ENCODE assay signal across 8 mouse cellular contexts in genomic region chr13:32802259-32803081, GRCm38 (mm10). TPM values are rescaled to one million over a fixed set of nuclear protein-coding genes. Genes with fewer than 3 reads are reported as not detected.
DNase-seq lines count a peak whose midpoint lies in the region; ATAC-seq lines count a peak whose summit lies in the region.

Gene D930007J09Rik (minus strand): TSS chr13:32802849.

- no peaks in the 10 kb centered on the region for H3K9me3 ChIP-seq in embryonic facial prominence, embryonic 13.5 days
- no peaks in the 10 kb centered on the region for H3K9me3 ChIP-seq in heart, embryonic 15.5 days (replicated peaks)

- peaks cover 16% of the 10 kb centered on the region for H3K36me3 ChIP-seq in embryonic facial prominence, embryonic 13.5 days
- peaks cover 13% of the 10 kb centered on the region for H3K36me3 ChIP-seq in heart, embryonic 15.5 days

- peak within 1 kb of the TSS; percentile 76 for H3K4me2 ChIP-seq in embryonic facial prominence, embryonic 13.5 days
- peak within 1 kb of the TSS; percentile 75 for H3K4me2 ChIP-seq in heart, embryonic 15.5 days

- under 1% methylated on average over 95 of the region's 95 CpGs for WGBS in embryonic facial prominence, embryonic 13.5 days
- under 1% methylated on average over 95 of the region's 95 CpGs for WGBS in heart, embryonic 15.5 days

- DNase-seq in CD8-positive naive resting alpha-beta T cell, adult 2 months (ENCODE audit: low read depth in 2 of 2, low spot score in 2 of 2), result peak; percentile 12 to 16
- peak; percentile 58 to 66 for DNase-seq in adrenal gland, postnatal 36 days
- DNase-seq in kidney, postnatal 4 days, result peak; percentile 60 to 72
- peak; percentile 30 to 34 for DNase-seq in lung, adult 18-20 months
- peak; percentile 29 to 45 for DNase-seq in thymus, adult 18-20 months

- peak within 1 kb of the TSS; percentile 85 for H3K4me3 ChIP-seq in embryonic facial prominence, embryonic 13.5 days
- peak within 1 kb of the TSS; percentile 92 for H3K4me3 ChIP-seq in heart, embryonic 15.5 days

- H3K27ac ChIP-seq in embryonic facial prominence, embryonic 13.5 days, result peak within 1 kb of the TSS; percentile 71
- H3K27ac ChIP-seq in heart, embryonic 15.5 days, result peak within 1 kb of the TSS; percentile 83

- ATAC-seq in embryonic facial prominence, embryonic 13.5 days (ENCODE audit: insufficient number of reproducible peaks, insufficient read depth, low FRiP score, low TSS enrichment, low read depth), result peak; percentile 56
- peak; percentile 38 for ATAC-seq in heart, embryonic 15.5 days (replicated peaks; ENCODE audit: insufficient number of reproducible peaks, insufficient read depth, low FRiP score, low read depth)
- ATAC-seq in neutrophil, adult 5-6 weeks (ENCODE audit: extremely low read depth, insufficient number of reproducible peaks, low FRiP score, poor library complexity, severe bottlenecking), result peak; percentile 4; the same call in 1 of the 2 replicates

- H3K9ac ChIP-seq in embryonic facial prominence, embryonic 13.5 days, result peak within 1 kb of the TSS; percentile 89
- peak within 1 kb of the TSS; percentile 79 for H3K9ac ChIP-seq in heart, embryonic 15.5 days

- peaks cover 19% of the 10 kb centered on the region for H3K4me1 ChIP-seq in embryonic facial prominence, embryonic 13.5 days
- H3K4me1 ChIP-seq in heart, embryonic 15.5 days (replicated peaks), result peaks cover 32% of the 10 kb centered on the region

- H3K27me3 ChIP-seq in embryonic facial prominence, embryonic 13.5 days, result no peaks in the 10 kb centered on the region
- no peaks in the 10 kb centered on the region for H3K27me3 ChIP-seq in heart, embryonic 15.5 days

RNA-seq across cellular contexts. Expression of gene D930007J09Rik, which starts in this region (rescaled TPM):
- not detected for total RNA-seq in adrenal gland, postnatal 36 days (2021)
- polyA plus RNA-seq in embryonic facial prominence, embryonic 13.5 days (2015; fragmentation: Nextera tagmentation; extraction: Ambion mirVana), result not detected in 2 replicates
- not detected in 2 replicates for polyA plus RNA-seq in heart, embryonic 15.5 days (2015; fragmentation: Nextera tagmentation; extraction: Ambion mirVana)
- not detected in 2 replicates for total RNA-seq in neutrophil, adult 5-6 weeks (2017)

Comparison
In these comparisons a context has a peak if more than half of its experiments do, and no peak if none do; other contexts are left out.
1. Peak in every context shown above with its lines: DNase-seq, ATAC-seq, H3K4me3 ChIP-seq and H3K27ac ChIP-seq.
2. Peak in DNase-seq in adrenal gland, postnatal 36 days; RNA of the gene not detected or under 1 TPM.
3. Peak in ATAC-seq, H3K4me3 ChIP-seq, H3K27ac ChIP-seq, H3K9ac ChIP-seq and H3K4me2 ChIP-seq in embryonic facial prominence, embryonic 13.5 days; RNA of the gene not detected or under 1 TPM.
4. Peak in ATAC-seq, H3K4me3 ChIP-seq, H3K27ac ChIP-seq, H3K9ac ChIP-seq and H3K4me2 ChIP-seq in heart, embryonic 15.5 days; RNA of the gene not detected or under 1 TPM.
5. Peak in ATAC-seq in neutrophil, adult 5-6 weeks; RNA of the gene not detected or under 1 TPM.
6. DNase-seq: peak in every context shown above with its lines; median percentile 66 in kidney, postnatal 4 days; 62 in adrenal gland, postnatal 36 days; 37 in thymus, adult 18-20 months; 32 in lung, adult 18-20 months; 14 in CD8-positive naive resting alpha-beta T cell, adult 2 months.
7. ATAC-seq: peak in every context shown above with its lines; median percentile 56 in embryonic facial prominence, embryonic 13.5 days; 38 in heart, embryonic 15.5 days; 4 in neutrophil, adult 5-6 weeks.